Mouse (Mus musculus) brain, embryonic 14.5 days (tissue): ENCODE data around the gene Znrf2.

Experiments used
- CTCF ChIP-seq: fragments of 200-500 bp; IDR thresholded peaks from 2 replicates; pipeline ENCODE4 v1.5.1; 2012; ENCODE audit warnings: inconsistent platforms, mild to moderate bottlenecking, moderate library complexity, borderline replicate concordance; ENCODE audit not compliant: insufficient read depth, insufficient read length; ENCODE audit errors: extremely low read depth
- POLR2A ChIP-seq: fragments of 200-500 bp; IDR thresholded peaks from 2 replicates; pipeline ENCODE4 v1.6.1; 2012; ENCODE audit warnings: mild to moderate bottlenecking, inconsistent platforms, borderline replicate concordance; ENCODE audit not compliant: poor library complexity, insufficient read depth, insufficient read length, severe bottlenecking; ENCODE audit errors: extremely low read depth

GRCm38 (mm10) chr6:54906053-54907040 lies 89.6 kb downstream of the Znrf2 start:
- TF ChIP-seq CTCF (no peak), POLR2A (no peak)
